Mouse (Mus musculus) liver (tissue): ENCODE results near the gene Tas2r108.

ENCODE experiments used
- DNase-seq: peaks from one replicate; pipeline ENCODE4 v3.0.0-alpha.2; 2020; ENCODE audit warnings: mixed read lengths

Gene Tas2r108

DNA sequence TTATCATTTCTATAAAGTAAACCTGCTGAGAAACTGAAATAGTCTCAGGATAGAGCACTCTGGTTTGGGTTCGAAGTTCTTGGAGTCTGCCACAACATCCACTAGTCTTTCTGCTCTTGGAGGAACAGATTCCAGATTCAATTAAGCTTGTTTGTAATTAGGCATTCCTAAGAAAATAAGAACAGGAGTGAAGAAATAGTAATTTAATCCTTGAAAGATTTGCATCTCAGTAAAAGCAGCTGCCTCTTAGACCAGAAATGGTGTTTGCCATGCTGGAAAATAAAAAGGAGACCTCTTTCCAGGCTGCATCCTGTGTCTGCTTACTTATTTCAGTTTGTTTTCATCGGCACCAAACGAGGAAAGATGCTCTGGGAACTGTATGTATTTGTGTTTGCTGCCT lies at the start of gene Tas2r108:
Tas2r108 (plus strand) TSS at position 301 of the 400 bp plus-strand sequence.
- DNase-seq = no peak

DNA sequence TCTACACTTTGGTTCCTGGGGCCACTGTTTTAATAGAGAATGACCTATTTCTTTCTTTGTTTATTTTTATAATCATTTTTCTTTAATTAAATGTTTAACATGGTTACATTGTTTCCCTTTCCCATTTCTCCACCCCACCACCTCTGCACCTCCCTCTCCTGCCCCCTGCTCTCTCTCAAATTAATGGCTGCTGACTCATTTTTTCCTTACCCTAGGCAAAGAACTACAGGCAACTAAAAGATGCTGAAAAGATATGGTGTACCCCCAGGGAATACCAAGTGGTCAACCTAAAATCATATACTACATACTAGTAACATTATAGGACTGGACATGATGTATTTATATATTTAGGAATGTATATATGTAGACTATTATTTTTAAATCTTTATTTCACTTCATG lies 44.7 kb upstream of the Tas2r108 start:
- no peak for DNase-seq

DNA sequence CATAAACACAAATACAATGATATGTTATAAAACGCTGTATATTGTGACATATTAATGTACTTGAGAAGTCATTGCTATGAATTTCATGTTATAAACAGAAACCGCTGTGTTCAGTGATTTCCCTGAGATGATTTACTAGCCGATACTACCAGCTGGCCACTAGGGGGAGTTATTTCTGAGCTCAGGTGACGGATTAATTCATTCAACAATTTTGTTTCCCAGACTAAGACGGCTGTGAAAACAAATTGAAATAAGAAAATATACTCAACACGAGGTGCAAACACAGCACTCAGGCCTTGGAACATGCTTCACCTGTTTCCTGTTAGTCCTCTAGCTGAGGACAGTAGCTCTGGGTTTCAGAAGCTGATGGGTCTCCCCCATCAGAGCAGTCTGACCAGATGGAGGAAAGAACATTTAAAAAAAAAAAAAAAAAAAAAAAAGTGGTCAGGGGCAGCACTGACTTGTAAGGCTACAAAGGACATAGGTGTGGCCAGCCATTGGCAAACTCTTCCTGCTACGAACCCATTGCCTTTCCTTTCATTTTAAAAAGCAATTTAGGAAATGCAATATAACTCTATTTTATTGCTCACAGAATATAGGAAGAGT lies 38.8 kb upstream of the Tas2r108 start:
- DNase-seq = no peak

DNA sequence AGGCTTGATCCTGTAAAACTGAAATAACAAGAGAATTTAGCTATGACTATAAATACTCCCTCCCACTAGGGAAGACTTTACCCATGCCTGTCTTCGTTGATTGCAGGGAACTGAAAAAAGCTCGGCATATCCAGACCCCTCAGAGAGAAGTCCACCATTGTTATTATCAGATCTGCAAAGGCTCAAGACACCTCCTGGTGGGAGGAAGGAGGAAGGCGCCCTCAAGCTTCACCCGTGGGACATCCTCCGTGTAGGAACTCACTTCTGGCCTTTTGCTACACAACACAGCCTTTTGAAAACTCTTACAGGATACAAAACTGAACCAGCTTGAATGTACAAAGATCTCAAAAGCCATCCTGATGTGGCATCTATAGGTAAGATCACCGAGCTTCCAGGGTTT lies 27.6 kb upstream of the Tas2r108 start:
- DNase-seq = no peak

DNA sequence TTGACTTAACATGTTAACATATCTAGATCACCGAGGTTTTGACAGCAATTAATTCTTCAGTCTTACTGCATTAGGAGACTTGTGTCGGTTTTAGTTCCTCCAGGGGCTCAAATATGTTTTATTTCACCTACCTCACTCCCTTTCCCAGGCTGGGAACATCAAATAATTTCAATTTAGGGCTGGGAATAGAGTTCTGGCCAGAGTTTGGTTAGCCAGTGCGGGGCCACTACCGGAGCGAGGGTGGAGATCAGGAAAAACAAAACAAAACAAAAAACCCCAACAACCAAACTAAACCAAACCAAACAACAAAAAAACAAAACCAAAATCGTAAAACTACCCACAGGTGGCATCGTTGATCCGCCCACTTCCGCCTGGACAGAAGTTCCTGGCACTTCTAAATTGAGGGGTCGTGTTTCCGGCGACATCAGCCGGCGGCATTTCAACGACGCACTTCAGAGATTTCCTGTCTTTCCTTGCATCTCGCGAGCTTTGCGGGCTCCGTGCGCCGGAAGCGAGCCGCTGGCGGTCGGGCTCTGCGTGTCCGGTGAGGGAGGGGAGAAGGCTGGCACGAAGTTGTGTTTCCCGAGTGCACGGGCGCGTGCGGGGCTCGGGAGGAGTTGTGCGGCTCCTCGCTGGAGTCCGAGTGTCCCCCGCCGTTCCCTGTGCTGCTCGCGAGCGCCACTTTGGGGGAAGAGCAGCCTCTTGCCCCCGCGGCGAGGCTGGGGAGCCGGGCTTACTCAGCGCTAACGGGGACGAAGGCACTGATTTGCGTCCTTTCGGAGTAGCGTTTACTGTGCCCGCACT lies 22.2 kb upstream of the Tas2r108 start, which contains the start of gene Ssbp1:
Ssbp1 (plus strand) TSS at position 437 of the 804 bp plus-strand sequence.
- peak; percentile 91 for DNase-seq

DNA sequence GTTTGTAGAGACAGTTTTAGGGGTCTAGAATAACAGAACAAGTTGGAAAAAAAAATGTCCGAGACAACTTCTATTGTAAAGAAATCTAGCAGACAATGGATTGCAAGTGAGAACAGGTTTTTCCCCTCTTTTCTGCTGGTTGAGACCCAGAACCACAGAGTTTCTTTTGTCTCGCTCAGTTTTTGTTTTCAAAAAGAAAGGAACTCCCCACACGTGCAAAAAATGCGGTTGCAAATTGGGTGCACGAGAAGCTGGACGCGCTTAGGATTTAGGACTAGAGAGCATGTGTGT lies 21.7 kb upstream of the Tas2r108 start:
- DNase-seq = no peak

DNA sequence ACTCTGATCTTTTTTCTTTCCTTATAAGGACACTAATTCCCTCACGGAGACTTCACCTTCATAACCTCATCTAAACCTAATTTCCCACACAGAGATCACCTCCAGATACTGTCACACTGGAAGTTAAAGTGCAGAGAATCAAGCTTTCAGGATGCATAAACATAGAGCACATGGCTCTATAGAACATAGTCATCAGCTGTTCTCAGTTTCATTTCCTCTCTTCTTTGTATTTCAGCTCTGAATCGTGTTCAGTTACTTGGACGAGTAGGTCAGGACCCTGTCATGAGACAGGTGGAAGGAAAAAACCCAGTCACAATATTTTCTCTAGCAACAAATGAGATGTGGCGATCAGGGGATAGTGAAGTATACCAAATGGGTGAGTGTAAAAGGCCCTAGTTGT lies 17.2 kb upstream of the Tas2r108 start:
- DNase-seq = no peak

DNA sequence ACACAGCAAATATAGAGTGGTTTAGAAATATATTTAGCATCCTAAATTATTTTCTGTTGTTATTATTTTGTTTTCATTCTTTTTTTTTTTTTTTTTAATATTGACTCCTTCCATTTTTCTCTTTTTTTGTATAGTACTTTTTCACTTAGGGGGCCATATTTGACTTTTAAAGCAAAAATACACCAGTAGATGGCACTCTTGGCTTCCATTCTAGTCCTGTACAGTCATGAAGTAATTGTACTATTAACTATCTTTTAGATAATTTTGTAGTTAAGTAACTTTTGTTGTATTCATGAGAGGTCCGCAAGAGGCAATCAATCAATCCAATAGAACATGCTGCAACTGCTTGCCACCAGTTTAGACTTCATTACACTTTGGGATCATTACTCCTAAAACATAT lies 13.6 kb upstream of the Tas2r108 start:
- no peak for DNase-seq

DNA sequence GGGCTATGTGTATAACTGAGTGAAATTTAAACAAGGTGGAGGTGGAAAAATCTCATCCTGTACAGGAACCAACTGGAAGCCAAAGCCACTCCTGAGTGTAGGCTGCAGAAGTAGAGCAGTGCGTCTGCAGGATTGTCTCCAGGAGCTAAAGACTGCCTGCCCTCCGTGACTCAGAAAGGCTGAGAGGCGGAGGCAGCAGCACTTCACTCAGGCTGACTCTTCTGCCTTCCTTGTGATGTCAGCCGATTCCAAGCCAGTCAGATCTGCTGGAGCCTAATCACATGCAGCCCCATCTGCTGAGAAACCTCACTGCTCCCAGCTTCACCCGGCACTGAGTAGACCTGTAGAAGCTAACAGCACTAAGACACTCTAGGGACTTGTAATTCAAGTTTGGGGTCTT lies 11.0 kb upstream of the Tas2r108 start:
- DNase-seq = no peak

DNA sequence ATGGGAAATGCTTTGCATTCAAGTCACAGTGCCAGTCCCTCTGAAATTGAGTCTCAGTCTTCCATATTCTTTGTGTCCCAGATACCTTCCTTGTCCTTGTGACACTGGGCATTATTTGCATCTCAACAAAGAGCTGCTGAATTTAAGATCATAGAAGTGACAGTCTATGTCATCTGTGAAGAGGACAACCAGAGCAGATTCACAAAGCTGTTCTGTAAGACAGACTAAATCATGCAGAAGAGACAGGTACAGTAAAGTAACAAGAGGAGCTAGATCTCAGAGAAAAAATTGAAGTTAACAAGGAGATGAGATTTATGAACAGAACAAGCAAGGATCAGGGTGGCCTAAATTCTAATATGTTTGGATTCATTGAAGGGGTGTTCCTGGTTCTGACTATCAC lies 2.4 kb upstream of the Tas2r108 start, which contains the start of gene Tas2r137:
Tas2r137 (plus strand) TSS at position 301 of the 400 bp plus-strand sequence.
- no peak for DNase-seq

DNA sequence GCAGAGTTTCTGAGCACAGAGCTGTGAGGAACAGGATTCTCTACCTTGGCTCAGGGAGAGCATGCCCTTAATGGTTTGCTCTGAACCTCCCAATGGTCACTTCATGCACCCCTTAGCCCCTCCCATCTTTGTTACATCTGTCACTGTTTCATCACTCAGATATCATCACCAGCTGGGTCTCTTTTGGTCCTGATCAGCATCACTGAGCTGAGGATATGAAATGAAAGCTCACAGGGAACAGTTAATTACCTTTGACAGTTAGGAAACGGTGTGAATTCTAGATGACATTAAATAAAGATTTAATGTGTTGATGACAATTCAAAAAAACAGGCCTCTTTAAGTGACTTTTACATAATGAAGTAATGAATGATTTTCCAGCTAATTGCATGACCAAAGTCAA lies 26.1 kb downstream of the Tas2r108 start, which contains the start of gene Prss37:
Prss37 (minus strand) TSS at position 101 of the 400 bp plus-strand sequence.
- DNase-seq = no peak
